Mouse (Mus musculus): ENCODE data around the gene Dhx35. TPM values are rescaled to one million over a fixed set of nuclear protein-coding genes. Genes with fewer than 3 reads are reported as not detected.

Gene Dhx35
- polyA plus RNA-seq (2017; shearing (Covaris generic)) = 15.1 TPM

GRCm38 (mm10) chr2:158794494-158795004, at the start of gene Dhx35:
Gene Dhx35, plus strand, starts transcription at chr2:158794807.

GRCm38 (mm10) chr2:158767742-158768339, 26.8 kb upstream of the Dhx35 start, which contains the start of gene Fam83d:
Gene Fam83d, plus strand, starts transcription at chr2:158768093.

Other genes starting within 250 kb of the Dhx35 start
- not detected for gene Slc32a1, start 184.0 kb upstream of the Dhx35 start, polyA plus RNA-seq (2017; shearing (Covaris generic))
- gene Actr5, start 169.9 kb upstream of the Dhx35 start, polyA plus RNA-seq (2017; shearing (Covaris generic)) = 47.9 TPM
- 49.3 TPM for gene Ppp1r16b, start 129.4 kb upstream of the Dhx35 start, polyA plus RNA-seq (2017; shearing (Covaris generic))
- 0.43 TPM for gene Fam83d, start 26.7 kb upstream of the Dhx35 start, polyA plus RNA-seq (2017; shearing (Covaris generic))

All from CD4-positive, CD25-positive, alpha-beta regulatory T cell (primary cell).